Mouse (Mus musculus) heart, adult 8-10 months (tissue): ENCODE measurements around the gene Mob4. TPM values are rescaled to one million over a fixed set of nuclear protein-coding genes. Genes with fewer than 3 reads are reported as not detected.
"Not testable (repeated sequence)": the region's sequence is repeated elsewhere in the genome, so short reads cannot be mapped to it uniquely, and the experiment has no call there.

Experiments used
- DNase-seq: peaks from one replicate; pipeline ENCODE4 v3.0.0; 2022; ENCODE audit warnings: low spot score
- total RNA-seq, 4 experiments: library from RNA; stranded (reverse); gene quantifications; 2 replicates each; pipeline ENCODE4 v1.2.4; 2022

Mob4 gene
- total RNA-seq, result 10 to 100 TPM; 28.0 to 33.3 (median 28.8) TPM

DNA sequence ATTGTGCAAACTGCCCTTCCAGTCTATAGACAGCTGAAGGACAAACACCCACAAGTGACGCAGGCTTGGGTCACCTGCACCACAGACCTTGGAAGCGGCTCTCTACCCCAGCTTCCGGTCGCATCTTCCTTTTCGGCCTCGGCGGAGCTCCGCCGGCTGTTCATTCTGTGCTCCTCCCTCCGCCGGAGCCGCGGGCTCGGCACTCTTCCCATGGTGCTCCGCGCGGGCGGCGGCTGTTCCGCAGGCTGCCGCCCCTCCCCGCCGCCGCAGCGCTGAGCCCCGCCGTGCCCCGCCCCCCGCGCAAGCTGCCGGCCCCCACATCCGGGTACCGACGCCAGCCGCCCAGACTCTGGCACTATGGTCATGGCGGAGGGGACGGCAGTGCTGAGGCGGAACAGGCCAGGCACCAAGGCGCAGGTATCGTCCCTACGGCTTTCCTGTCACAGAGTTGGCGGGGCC, at the start of gene Mob4:
Gene Mob4 (plus strand): TSS at position 289 of the 459 bp plus-strand sequence.
- DNase-seq, result peak; percentile 89

DNA sequence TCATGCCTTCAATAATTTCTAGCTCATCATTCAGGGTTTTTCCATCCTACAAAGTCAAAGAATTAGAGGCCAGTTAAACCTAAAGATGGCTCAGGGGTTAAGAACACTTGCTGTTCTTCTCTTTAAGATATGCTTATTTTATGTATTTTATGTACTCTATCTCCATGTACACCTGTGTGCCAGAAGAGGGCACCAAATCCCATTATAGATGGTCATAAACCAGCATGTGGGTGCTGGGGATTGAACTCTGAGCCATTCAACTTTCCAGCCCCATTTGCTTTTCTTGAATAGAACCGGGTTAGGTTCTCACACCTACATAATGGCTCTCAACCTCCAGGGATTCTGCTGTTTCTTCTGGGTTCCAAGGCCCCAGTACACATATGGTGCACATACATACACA, 48.9 kb upstream of the Mob4 start:
- DNase-seq, result no peak

DNA sequence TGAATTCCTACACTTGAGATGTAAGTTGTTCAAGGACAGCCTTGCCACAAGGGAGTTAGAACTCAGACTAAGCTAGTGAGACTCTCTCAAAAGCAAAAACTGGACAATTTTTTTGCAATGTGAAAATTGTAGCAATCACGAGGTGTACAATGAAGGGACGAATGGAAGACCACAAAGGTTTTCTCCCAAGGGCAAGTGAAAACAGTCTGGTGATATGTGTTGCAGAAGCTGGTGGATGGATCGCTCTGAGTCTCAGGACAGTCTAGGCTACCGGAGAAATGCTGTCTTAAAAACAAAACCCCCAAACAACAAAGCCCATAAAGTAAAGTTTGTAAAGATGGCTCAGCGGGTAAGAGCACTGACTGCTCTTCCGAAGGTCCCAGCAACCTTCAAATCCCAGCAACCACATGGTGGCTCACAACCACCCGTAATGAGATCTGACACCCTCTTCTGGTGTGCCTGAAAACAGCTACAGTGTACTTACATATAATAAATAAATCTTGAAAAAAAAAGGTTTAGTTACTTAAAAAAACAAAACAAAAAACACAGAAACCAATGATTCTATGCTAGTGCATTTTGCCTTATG, 45.2 kb upstream of the Mob4 start:
- DNase-seq, result no peak

DNA sequence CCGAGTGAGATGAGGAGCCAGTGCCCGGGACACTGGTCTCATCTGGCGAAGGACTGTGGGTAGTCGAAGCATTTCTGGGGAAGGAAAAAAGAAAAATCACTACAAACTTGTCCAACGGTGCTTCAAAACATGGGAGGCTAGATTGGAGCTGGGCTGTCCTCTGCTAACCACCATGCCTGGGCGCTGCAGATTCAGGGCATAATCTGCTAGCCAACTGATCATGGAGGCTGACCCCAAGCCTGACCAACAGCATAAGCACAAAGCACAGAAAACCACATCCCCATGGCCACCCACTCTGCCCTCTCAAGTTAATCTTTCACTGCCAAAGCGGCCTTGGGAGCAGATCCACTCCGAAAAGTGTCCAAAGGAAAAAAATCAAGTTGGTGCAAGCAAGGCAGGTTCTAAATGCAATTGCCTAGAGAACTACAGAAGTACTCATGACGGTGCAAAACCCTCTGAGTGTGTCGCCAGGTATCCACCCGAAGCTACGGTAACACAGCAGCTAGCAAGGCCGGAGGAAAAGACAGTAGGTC, 44.1 kb upstream of the Mob4 start:
- DNase-seq, result no peak

DNA sequence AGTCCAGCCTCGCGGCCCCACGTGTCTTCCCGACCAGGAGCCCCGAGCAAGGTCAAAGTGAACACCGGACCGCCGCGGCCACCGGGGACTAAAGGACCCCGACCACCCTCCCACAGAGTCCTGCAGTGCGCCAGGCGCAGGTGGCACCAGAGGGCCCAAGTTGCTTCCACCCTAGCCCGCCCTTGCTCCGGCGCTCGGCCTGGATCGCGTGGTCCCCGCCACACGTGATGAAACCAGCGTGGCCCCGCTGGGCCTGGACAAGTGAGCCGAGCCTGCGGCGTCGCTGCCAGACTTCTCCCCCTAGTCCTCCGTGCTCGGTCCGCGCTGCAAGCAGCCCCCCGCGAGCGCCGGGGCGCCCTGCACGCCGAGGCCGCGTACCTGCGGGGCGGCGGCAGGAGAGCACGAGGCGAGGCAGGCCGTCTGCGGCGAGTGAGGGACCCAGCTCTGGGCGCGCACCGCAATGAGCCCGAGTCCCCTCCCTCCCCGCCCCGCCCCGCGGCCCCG, 43.6 kb upstream of the Mob4 start:
- DNase-seq, result peak; percentile 51

DNA sequence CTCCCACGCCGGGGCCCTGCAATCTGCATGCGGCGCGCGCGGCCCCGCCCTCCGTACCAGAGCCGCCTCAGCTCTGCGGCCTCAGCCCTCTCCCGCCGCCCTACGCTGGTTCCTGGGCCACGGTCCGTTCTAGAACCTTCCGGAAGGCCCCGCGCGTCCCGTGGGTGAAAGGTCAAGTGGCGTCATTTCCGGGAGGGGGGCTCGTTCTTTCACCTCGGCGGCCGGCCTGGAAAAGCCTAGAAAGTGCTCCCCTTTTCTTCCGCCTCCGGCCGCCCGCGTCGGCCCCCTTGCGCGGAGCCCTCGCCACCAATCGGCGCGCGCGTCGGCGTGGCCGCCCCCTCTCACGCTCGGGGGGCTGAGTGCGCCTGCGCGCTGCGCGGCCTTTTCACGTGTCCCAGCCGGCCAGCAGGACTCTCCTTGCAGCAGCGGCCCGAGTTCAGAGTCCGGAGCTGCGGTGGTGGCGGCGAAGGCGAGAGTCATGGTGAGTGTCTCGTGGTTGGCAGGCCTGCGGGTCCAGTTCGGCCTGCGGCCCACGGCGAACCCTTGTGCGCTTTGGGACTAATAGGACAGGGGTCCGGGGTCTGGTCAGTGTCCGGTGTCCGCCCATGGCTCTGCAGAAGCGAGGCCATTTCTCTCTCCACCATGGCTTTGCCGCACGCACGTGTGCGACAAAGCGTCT, 43.0 kb upstream of the Mob4 start, which contains the start of the genes Hspe1 and Hspd1:
Gene Hspe1 (plus strand): TSS at position 201 of the 679 bp plus-strand sequence.
Gene Hspd1 (minus strand): TSS at position 312 of the 679 bp plus-strand sequence.
- DNase-seq, result peak; percentile 98

DNA sequence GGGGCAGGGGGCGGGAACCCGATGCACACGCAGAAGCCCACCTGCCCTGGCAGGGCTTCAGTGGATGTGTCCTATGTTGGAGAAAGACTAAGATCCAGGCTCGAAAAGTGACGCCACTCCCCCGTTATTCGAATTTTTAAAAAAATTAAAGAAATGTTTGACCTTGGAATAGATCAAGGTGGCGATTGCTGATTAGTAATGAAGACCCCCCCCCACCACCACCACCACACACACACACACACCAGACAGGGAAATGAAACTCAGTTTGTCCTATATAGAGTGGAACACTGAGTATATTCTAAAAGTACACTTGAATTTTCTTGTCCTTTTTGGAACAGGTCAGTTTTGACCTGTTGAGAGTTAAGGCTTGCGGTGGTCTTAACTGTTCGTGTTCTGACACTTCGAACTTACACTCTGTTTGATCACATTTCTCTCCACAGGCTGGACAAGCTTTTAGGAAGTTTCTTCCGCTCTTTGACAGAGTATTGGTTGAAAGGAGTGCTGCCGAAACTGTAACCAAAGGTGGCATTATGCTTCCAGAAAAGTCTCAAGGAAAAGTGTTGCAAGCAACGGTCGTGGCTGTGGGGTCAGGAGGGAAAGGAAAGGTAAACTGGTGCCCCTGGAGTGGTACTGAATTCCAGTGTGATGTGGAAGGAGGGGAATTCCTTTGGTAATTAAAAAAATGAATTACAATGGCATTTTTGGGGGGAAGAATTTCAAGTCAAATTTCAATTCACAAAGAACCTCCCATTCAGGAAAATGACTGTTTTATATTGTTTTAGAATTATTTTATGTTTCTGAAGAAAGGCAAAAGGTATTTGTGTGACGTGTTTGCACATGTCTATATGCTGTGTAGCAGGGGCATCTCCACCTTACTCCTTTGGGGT, 42.2 kb upstream of the Mob4 start:
- no peak for DNase-seq

DNA sequence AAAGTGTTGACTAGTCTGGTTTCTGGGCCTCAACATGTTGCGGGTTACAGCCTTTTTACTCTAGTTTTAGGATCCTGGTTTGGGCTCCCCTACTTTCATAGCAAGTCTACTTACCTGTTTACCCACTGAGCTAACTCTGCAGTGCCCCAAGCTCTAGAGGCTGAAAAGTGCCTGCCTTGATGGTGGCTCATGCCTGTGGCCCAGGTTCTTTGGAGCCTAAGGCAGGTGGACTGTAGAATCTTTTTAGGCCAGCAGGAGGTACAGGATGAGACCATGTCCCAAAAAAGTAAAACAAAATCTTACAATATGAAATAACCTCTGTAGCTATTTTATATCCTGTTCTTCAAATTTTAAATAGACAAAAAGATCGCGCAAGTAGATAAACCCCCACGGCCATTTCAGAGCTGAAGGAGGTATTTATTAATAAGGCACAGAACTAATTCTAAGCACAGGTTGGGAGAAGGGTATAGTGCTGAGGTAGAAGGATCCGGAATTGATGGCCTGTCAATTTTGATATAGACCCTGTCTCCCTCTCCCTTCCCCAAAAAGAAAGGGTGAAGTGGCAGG, 41.5 kb upstream of the Mob4 start:
- DNase-seq, result no peak

DNA sequence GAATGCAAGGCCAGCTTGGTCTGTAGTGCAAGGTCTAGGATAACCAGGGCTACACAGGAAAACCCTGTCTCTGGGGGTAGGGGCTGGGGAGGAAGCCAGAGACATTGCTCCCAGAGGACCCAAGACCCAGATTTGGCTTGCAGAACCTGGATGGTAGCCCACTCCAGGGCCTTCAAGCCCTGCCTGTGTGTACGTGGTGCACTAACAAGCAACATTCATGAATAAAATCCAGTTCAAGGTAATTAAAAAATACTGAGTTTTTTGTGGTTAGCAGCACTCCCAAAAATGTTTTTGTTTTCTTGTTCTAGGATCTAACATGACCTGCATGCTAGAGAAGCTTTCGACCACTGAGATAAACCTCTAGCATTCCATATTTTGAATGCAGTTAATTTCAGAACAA, 39.0 kb upstream of the Mob4 start:
- no peak for DNase-seq

DNA sequence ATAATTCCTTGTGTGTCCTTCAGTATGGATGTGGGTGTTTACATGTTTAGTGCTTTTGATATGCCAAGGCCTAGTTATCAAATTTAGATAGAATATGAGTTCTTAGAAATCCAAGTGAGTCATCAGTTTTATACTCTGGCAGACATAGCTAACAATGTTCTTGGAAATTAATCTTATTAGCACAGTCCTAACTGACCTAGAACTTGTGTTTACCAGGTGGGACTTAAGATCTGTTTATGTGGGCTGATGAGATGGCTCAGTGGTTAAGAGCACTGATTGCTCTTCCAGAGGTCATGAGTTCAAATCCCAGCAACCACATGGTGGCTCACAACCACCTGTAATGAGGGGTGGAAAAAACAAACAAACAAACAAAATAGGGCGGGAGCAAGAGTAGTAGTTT, 38.6 kb upstream of the Mob4 start:
- no peak for DNase-seq

DNA sequence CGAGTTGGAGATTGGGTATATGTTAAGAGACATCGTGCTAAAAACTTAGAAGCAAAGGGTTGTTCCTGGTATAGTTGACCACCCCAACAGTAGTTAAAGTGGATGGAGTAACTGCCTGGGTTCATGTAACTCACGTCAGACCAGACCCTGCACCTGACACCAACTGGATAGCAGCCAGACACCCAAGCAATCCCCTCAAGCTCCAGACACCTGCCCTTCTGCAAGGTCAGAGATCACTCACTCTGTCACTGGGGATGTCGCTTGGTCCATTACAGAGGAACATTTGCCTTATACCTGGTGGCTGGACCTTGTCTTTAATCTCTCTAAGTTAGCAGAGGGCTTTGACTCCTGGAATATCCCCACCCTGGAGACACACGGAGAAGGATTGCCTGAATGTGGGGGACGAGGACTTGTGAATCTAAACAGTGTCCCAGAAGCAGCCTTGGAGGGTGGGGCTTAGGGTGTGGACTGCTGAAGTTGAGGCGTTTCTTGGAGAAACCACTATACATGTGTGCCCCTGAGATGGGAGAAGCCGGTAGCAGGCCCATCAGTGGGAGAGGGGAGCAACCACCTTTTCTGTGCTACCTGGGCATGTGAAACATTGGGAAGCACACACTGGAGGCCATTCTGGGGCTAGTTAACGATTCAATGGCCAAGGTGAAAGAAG, 24.0 kb upstream of the Mob4 start:
- no peak for DNase-seq

DNA sequence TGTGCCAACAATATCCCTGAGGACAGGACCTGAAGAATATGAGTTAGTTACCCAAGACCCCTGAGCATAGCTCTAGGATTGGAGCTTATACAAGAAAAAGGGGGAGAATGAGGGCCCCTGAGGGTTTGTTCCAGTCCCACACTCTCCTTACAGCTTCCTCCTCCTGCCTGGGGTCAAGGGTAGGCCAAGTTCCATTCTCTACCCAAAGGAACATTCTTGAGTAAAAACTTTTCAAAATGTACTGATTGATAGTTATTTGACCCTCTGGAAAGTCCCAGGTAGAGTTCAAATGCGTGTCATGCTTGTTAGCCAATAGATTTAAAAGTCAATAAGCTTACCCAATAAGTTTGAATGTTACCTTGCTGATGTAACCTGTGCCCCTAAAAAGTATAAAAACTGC, 23.4 kb upstream of the Mob4 start:
- no peak for DNase-seq

DNA sequence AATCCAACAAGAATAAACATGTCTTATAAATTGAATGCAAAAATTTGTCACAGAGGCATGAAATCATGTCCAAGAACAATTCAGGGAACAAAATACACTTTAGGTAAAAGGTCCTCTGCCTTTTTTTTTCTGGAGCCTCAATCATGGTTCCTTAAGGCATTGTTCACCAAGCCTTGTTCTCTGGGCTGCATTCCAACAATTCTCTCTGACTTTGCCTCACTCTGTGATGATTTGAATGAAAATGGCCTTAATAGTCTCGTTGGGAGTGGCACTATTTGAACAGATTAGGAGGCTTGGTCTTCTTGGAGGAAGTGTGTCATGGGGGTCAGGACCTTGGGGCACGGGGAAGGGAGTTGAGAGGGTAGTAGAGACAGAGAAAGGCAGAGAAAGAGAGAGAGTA, 22.6 kb upstream of the Mob4 start:
- no peak for DNase-seq

DNA sequence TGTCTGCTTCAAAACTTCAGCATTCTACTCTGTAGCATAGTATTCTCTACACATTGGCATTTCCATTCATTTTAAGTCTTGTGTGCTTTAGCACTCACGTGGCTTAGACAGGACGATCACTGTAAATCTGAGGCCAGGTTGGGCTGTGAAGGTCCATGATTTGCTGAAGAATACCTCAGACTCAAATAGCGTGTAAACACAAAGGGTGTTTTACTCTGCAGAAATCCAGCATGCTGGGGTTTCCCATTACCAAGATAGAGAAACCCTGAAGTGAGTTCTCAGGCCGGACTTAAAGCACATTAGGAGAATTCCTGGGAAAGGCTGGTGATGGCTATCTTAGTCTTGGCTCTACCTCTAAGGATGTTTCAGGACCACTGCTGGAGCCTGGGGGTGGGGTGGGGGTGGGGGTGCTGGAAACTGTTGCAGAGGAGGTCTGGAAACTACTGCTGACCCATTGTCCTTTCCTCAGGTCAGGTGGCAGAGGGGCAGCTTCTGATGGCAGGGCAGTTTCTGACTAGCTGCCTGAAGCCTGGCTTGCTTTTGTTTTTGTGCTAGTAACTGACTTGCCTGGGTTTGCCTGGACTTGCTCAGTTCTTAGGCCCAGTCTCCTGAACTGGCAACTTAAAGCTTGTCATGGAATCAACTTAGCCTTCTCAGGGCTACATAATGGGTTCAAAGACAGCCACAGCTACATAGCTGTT, 21.8 kb upstream of the Mob4 start:
- DNase-seq, result no peak

DNA sequence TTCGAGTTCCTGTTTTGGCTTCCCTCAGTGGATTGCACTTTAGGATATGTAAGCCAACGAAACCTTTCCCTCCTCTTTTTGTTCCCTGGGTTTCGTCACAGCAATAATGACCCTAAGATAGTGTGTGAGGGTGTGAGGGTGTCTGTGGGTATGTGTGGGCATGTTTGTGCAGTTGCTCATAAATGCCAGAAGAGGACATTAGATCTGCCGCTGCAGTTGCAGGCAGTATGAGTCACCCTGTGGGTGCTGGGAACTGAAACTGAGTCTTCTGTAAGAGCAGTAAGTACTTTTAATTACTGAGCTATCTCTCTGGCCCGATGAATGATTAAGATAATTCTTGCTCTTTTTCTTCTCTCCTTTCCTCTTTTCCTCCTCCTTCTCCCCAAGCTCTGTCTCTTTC, 8.0 kb upstream of the Mob4 start:
- no peak for DNase-seq

DNA sequence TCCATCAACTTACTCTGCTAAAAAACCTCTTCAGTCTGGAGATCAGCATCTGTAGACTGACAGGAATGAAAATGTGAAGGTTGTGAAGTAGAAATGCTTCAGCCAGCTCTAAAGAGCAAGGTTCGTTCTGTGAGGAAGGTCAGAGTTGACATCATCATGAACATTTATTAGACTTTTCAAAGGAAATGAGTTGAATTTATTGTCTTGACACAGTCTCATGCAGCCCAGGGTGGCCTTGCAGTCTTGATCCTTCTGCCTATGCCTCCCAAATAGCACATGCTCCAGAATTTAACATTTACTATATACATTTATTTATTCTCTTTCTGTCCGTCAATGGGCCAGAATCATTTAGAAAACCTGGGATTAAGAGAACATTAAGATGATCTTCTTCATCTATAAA, 7.5 kb upstream of the Mob4 start:
- no peak for DNase-seq

DNA sequence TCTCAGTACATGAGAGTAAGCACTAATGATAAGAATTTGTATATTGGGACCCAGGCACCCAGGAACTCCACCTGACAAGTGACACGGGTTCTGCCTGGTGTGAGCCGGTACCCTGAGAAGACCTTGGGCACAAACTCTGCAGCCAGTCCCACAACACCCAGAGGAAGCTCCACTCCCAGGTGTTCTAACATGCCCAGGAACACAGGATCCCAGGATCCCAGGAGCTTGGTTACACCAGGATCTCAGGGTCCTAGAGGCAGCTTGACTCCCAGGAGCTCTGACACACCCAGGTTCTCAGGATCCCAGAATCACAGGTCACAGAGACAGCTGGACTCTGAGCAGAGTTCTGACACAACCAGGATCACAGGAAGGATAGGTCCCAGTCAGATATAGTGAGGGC, 6.9 kb upstream of the Mob4 start:
- DNase-seq, result not testable (repeated sequence)

DNA sequence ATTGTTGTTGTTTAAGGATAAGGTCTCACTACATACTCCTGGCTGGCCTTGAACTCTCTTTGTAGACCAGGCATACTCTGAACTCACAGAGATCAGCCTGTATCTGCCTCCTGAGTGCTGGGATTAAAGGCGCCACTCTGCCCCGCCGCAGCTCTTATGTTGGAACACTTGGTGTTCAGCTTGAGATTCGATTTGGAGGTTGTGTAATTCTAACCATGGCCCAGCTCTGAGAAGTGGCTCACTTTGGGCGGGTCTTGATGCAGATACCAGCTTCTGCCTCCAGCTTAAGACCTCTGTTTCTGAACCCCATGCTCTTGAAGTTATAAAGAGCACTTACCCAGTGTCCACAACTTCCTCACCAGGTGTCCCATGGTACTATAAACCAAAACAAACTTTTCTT, 1.3 kb upstream of the Mob4 start:
- no peak for DNase-seq

DNA sequence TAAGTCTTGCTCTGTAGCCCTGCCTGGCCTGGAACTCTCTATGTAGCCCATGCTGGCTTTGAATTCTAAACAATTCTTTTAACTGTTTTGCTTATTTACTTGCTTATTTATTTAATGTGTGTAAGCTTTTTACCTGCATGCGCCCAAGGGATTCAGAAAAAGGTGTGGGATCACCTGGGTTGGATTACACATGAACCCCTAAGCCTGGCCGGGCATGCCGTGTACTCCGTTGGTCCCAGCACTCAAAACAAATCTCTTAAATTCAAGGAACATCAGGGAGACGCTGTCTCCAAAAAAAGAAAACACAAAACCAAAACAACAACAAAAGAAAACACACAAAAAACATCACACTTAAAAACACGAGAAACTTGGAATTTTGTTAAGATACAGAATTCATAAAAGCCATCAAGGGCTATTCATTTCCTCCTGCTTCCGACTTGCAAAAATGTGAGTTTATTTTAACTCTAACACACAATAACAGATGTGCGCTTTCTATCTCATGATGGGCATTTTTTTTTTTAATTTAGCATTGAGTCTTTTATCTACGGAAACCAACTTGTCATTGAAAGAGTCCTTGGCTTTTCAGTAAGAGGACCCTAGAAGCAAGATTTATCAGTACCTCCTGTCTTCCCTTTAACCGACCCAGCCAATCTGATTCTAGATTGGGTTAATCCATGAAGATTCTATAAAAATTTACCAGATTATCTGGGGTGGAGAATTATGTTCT, 678 bp upstream of the Mob4 start:
- DNase-seq, result no peak
